Mouse (Mus musculus) liver, adult (tissue): ENCODE data around the gene Foxo1.

Source experiments
- GATA4 ChIP-seq: IDR thresholded peaks from 2 replicates; pipeline ENCODE4 v1.6.1; 2014; ENCODE audit warnings: mild to moderate bottlenecking, low read length; ENCODE audit not compliant: insufficient replicate concordance

The Foxo1 gene

DNA sequence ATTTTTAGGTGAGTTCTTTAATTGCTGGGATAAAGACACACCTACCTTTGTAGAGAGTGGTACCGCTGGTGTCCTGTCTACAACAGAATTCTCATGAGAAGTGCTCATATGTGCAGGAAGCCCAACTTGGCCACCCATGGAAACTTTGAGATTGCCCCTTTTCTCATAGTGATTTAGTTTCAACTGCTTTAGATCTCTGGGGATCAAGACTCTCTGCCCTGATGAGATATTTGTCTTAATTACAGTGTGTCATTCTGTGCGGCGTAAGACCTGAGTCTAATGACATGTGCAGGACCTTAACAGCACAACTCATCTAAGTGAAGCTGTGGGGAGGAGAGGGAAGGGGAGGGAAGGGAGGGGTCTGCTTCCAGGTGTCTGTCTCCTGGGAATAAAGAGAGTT, 13.7 kb downstream of the Foxo1 start:
- TF ChIP-seq GATA4: no peak

GRCm38 (mm10) chr3:52282369-52282768, 14.2 kb downstream of the Foxo1 start:
- no peak; the same call in 1 of the 2 replicates for TF ChIP-seq GATA4

DNA sequence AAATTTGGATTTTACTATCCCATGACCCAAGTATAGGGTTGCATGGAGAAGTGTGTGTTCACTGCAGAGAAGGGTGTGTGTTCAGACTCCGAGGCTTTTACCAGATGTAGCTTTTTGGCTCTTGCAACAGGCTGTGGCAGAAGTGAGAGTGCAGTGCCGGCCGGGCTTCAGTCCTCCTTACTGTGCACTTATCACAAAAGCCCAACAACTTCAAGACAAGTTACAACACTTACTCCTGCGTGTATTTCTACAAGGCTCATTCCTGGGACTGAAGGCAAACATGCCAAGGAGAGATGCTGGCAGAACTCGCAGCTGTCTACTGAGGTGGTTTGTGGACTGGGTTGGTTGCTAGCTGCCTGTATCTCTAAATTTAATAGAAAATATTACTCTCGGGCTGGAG, 15.4 kb downstream of the Foxo1 start:
- TF ChIP-seq GATA4: no peak

DNA sequence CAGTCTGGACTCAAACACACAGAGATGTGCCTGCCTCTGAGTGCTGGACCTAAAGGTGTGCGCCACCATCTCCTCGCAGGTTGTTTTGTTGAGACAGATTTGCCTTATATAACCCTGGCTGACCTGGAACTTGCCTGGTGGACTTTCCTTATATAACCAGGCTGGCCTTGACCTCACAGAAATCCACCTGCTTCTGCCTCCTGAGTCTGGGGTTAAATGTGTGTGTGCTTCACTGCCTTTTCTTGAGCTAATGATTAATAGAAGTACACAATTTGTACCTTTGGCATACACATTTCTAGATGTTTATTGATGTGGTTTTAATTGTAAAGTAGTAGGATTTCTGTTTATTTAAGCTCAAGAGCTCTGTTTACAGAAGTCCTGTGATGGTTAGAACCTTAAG, 22.7 kb downstream of the Foxo1 start:
- peak; percentile 63; the same call in 1 of the 2 replicates for TF ChIP-seq GATA4

- TF ChIP-seq GATA4: no peak
These were observed 24.4 kb downstream of the Foxo1 start for GRCm38 (mm10) chr3:52292498-52292897.

- TF ChIP-seq GATA4: no peak
These were observed 25.8 kb downstream of the Foxo1 start for GRCm38 (mm10) chr3:52293946-52294345.

DNA sequence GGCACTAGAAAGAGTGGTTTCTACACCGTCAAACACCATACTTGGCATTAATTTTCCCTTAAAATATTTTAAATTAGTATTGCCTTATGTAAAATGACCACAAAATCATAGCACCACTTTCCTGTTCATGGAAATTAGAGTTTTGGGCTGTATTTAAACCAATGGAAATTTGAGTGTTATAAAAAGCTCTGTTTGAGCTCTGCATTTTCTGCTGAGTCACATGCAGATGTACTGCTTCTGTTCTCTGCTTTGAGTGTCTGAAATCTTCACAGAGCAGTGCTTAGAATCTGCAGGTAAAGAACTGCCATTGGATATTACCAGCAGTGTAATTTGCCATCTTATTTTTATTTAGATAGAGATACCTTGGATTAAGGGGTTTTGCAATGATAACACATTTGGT, 27.6 kb downstream of the Foxo1 start:
- no peak for TF ChIP-seq GATA4

- TF ChIP-seq GATA4: no peak
These were observed 28.2 kb downstream of the Foxo1 start for GRCm38 (mm10) chr3:52296224-52296760.

DNA sequence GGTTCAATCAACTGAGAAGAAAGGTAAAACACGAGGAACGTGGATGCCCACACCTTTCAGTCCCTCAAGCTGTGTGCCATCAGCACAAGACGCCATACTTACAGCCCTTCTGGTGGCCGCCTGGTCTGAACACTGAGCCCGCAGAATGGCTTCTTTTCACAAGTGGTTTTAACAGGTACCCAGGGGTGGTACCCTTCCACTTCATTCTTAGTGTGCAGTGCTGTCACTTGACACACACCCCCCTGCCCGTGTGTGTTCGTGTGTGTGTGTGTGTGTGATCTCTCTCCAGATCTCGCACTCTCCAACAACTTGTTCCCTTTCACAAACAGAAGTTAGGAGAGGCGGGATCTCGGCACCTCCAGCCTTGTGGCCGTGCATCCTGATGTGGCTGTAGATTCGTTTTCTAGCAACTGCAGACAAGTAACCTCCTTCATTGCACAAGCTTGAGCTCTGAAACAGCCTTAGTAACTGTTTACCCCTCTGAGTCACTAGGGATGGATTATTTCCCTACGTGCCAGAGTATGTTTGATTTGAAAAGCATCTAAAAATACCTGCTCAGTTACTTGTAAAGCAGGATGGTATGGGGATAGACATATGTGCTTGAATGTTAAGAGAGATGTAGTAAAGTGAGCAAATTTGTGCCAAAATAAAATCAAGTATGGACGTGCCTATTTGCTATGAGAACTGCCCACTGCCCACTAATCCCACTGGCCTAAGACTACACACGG, 29.3 kb downstream of the Foxo1 start:
- no peak for TF ChIP-seq GATA4

GRCm38 (mm10) chr3:52298683-52299082, 30.5 kb downstream of the Foxo1 start:
- TF ChIP-seq GATA4: no peak

DNA sequence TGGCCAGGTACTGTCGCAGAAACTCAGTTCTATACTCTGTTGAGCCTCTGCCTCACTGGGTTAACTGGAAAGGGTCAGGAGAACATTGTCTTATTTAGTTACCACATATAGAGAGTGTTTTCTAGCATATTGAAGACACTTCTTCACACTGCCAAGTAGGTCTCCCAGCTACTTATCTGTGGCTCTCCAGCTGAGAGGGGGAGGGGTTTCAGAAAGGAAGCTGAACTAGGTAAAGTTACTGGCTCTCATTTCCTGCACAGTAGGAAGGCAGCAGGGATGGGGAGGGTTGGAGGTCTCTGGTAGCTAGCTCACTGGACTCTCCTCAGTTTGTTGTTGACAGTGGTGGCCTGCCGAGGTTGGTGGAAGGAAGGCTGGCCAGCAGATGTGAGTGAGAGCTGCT, 31.2 kb downstream of the Foxo1 start:
- TF ChIP-seq GATA4: no peak

- no peak for TF ChIP-seq GATA4
These were observed 32.4 kb downstream of the Foxo1 start for GRCm38 (mm10) chr3:52300517-52300916.

- TF ChIP-seq GATA4: no peak
These were observed 35.2 kb downstream of the Foxo1 start for GRCm38 (mm10) chr3:52303301-52303700.

DNA sequence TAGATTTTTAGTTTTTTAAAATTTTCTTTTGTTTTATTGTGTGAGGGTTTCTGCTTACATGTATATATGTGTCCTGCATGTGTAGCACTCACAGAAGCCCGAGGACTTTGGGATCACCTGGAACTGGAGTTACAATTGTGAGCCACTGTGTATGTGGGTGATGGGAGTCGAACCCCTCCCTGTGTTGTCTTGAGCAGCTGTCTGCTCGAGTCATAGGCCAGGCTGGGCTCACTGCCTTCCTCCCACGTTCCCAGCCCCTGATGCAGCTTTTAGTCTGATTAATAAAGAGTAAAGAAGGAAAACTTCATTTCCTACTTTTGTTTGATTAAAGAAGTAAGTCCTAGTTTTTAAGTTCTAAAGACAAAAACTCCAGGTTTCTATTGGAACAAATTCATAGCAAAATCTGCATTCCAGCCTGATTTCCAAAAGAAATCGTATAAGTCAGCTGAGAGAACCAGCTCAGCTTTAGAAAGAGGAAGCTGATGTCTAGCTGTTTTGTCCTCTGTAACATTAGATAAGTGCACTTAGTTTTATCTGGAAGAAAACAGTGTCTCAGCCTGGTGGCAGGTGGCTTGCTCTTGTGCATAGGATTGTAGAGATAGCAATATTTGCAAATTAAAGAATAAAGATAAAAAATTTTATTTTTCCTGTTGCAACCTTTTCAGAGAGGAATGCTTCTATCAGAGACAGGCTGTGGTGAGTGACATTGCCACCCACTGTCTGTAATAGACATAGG, 40.6 kb downstream of the Foxo1 start:
- no peak for TF ChIP-seq GATA4

DNA sequence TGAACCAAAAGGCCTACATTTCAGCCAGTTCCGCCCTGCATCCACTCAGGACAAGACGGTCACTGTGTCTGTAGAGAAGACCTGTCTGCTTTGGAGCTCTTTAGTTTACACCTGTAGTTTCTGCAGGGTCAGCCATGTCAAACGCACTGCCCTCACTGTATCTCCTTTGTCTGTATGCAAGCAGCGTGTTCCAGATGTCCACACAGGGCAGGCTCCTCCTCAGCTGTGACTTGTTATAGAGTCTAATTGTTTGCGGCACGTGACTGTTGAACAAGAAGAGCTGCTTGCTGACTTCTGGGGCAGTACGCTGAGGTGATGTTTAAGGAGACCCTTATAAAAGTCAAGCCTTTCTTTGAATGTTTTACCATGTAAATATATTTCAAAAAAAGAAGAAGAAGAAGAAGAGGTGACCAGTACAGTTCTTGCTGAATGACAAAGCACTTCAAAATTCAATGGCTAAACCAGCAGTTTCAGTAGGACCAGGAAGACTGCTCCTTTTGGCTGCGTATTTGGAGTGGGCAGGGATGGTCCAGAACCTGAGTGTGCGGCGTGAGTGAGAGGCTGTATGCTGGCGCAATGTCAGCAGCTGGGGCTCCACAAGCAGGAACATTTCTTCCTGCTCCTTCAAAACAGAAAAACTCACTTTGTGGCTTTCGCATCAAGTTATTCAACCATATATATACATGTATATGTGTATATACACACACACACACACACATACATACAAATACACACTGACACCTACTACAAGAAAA, 52.6 kb downstream of the Foxo1 start:
- no peak for TF ChIP-seq GATA4
